ENCODE assay signal across 10 mouse cellular contexts in genomic region chr5:132391831-132392763, GRCm38 (mm10).
DNase-seq lines count a peak whose midpoint lies in the region; ATAC-seq and TF ChIP-seq lines count a peak whose summit lies in the region.
"Had no signal": no experiment of that assay in that cellular context is flagged by ENCODE, and none has a peak within 500 bp of the region (broad histone marks: within the 10 kb centered on the region; RNA-seq: fewer than 3 reads in every experiment).

No protein-coding gene starts in this region.

- H3K36me3 ChIP-seq in hindbrain, embryonic 10.5 days = no peaks in the 10 kb centered on the region
- no peaks in the 10 kb centered on the region for H3K36me3 ChIP-seq in hindbrain, embryonic 16.5 days (ENCODE audit: control insufficient read depth, insufficient read depth, low read length)
- H3K36me3 ChIP-seq in embryonic facial prominence, embryonic 14.5 days (ENCODE audit: control insufficient read depth, insufficient read depth, low read length) = no peaks in the 10 kb centered on the region
- no peaks in the 10 kb centered on the region for H3K36me3 ChIP-seq in kidney, postnatal 0 days (ENCODE audit: insufficient read depth, low read length)

- H3K4me1 ChIP-seq in hindbrain, embryonic 10.5 days (replicated peaks) = peaks cover 37% of the 10 kb centered on the region
- peaks cover 4% of the 10 kb centered on the region for H3K4me1 ChIP-seq in hindbrain, embryonic 16.5 days (ENCODE audit: control insufficient read depth, insufficient read depth, low read depth, low read length)
- peaks cover 14% of the 10 kb centered on the region for H3K4me1 ChIP-seq in embryonic facial prominence, embryonic 14.5 days (ENCODE audit: control insufficient read depth, insufficient read depth, low read length)
- no peaks in the 10 kb centered on the region for H3K4me1 ChIP-seq in kidney, postnatal 0 days (replicated peaks; ENCODE audit: insufficient read depth, low read length)

- WGBS in hindbrain, embryonic 10.5 days = 35% methylated on average over 14 of the region's 14 CpGs
- 26% methylated on average over 14 of the region's 14 CpGs for WGBS in hindbrain, embryonic 16.5 days
- WGBS in embryonic facial prominence, embryonic 14.5 days = 52% methylated on average over 14 of the region's 14 CpGs
- WGBS in kidney, postnatal 0 days = 39% methylated on average over 14 of the region's 14 CpGs

- H3K4me2 ChIP-seq in hindbrain, embryonic 16.5 days (ENCODE audit: low read length) = no peak overlapping the region
- H3K4me2 ChIP-seq in embryonic facial prominence, embryonic 14.5 days (ENCODE audit: low read depth, low read length) = no peak overlapping the region; the same call in 1 of the 2 replicates
- peak overlapping the region; percentile 8; the same call in 1 of the 2 replicates for H3K4me2 ChIP-seq in kidney, postnatal 0 days (ENCODE audit: low read length)

- H3K27ac ChIP-seq in hindbrain, embryonic 10.5 days = 0 out of 2 replicates have a peak overlapping the region, but pooled peaks have one; percentile 23
- no peak overlapping the region for H3K27ac ChIP-seq in hindbrain, embryonic 16.5 days (ENCODE audit: low read depth, low read length)
- H3K27ac ChIP-seq in embryonic facial prominence, embryonic 14.5 days (replicated peaks; ENCODE audit: low read depth, low read length) = no peak overlapping the region; the same call in 1 of the 2 replicates
- no peak overlapping the region for H3K27ac ChIP-seq in kidney, postnatal 0 days

- no peaks in the 10 kb centered on the region for H3K27me3 ChIP-seq in hindbrain, embryonic 10.5 days (ENCODE audit: insufficient read depth, poor library complexity, severe bottlenecking)
- no peaks in the 10 kb centered on the region for H3K27me3 ChIP-seq in hindbrain, embryonic 16.5 days (replicated peaks; ENCODE audit: control insufficient read depth, insufficient read depth, low read length)
- H3K27me3 ChIP-seq in embryonic facial prominence, embryonic 14.5 days (replicated peaks; ENCODE audit: control insufficient read depth, insufficient read depth, low read length) = no peaks in the 10 kb centered on the region
- no peaks in the 10 kb centered on the region for H3K27me3 ChIP-seq in kidney, postnatal 0 days (ENCODE audit: insufficient read depth, low read length)
- H3K27me3 ChIP-seq: CH12.LX had no signal

- peak overlapping the region; percentile 27; the same call in 1 of the 2 replicates for H3K4me3 ChIP-seq in hindbrain, embryonic 10.5 days
- no peak overlapping the region for H3K4me3 ChIP-seq in hindbrain, embryonic 16.5 days (ENCODE audit: low read length)
- H3K4me3 ChIP-seq in embryonic facial prominence, embryonic 14.5 days (ENCODE audit: low read depth, low read length) = no peak overlapping the region
- H3K4me3 ChIP-seq in kidney, postnatal 0 days (replicated peaks; ENCODE audit: low read depth, low read length) = no peak overlapping the region

- H3K9ac ChIP-seq in hindbrain, embryonic 16.5 days (ENCODE audit: low read depth, low read length) = no peak overlapping the region
- H3K9ac ChIP-seq in embryonic facial prominence, embryonic 14.5 days (ENCODE audit: low read depth, low read length) = no peak overlapping the region
- no peak overlapping the region for H3K9ac ChIP-seq in kidney, postnatal 0 days (ENCODE audit: low read depth, low read length)
- H3K9ac ChIP-seq: liver, postnatal 0 days had no signal

- ATAC-seq in hindbrain, embryonic 16.5 days = no peak; the same call in 1 of the 2 replicates
- 0 out of 2 replicates have a peak, but pooled peaks have one; percentile 22 for ATAC-seq in embryonic facial prominence, embryonic 14.5 days (ENCODE audit: low read depth)
- ATAC-seq in kidney, postnatal 0 days (replicated peaks; ENCODE audit: low FRiP score, low read depth) = no peak
- ATAC-seq: liver, postnatal 0 days had no signal

- no peak for TF ChIP-seq CTCF in kidney, postnatal 0 days (IDR thresholded peaks at IDR 0.05; ENCODE audit: low read depth)

- H3K9me3 ChIP-seq in hindbrain, embryonic 10.5 days = no peaks in the 10 kb centered on the region
- H3K9me3 ChIP-seq in hindbrain, embryonic 16.5 days (ENCODE audit: control insufficient read depth, low read length) = no peaks in the 10 kb centered on the region
- no peaks in the 10 kb centered on the region for H3K9me3 ChIP-seq in embryonic facial prominence, embryonic 14.5 days (ENCODE audit: control insufficient read depth, low read length)
- H3K9me3 ChIP-seq in kidney, postnatal 0 days (replicated peaks; ENCODE audit: low read length) = no peaks in the 10 kb centered on the region

- DNase-seq in hindbrain, embryonic 10.5 days (ENCODE audit: low spot score) = no peak
- DNase-seq in Muller cell, postnatal 12 days (ENCODE audit: inconsistent ontology term) = peak; percentile 37
- peak; percentile 35 for DNase-seq in embryonic facial prominence, embryonic 14.5 days (ENCODE audit: low spot score)
- DNase-seq in kidney, postnatal 0 days (ENCODE audit: low spot score) = peak; percentile 76
- DNase-seq in cerebellum, adult 11-12 months = no peak
- no peak for DNase-seq in thymus, postnatal 25 days
- DNase-seq: gastrocnemius, postnatal 36 days; liver, postnatal 0 days had no signal

Comparison
In these comparisons a context has a peak if more than half of its experiments do, and no peak if none do; other contexts are left out.
1. DNase-seq: peak in Muller cell, postnatal 12 days (single experiment), embryonic facial prominence, embryonic 14.5 days (single experiment) and kidney, postnatal 0 days (single experiment); none in hindbrain, embryonic 10.5 days (single experiment), cerebellum, adult 11-12 months (single experiment) and thymus, postnatal 25 days (single experiment).